Mouse (Mus musculus) heart, postnatal 14 days (tissue): ENCODE results near the gene Spty2d1. TPM values are rescaled to one million over a fixed set of nuclear protein-coding genes. Genes with fewer than 3 reads are reported as not detected.
A peak's percentile ranks its signal among the peaks of the same experiment; 100 is the strongest.

ENCODE experiments used
- DNase-seq, 2 experiments: peaks; one replicate each; pipeline ENCODE4 v3.0.0; 2021 to 2022
- intact Hi-C: fragments of 180-260 bp; cut with DNase I; formaldehyde crosslinking; loops from one replicate; pipeline ENCODE4 v1.15.1; 2025
- total RNA-seq, 2 experiments: library from RNA; stranded (reverse); gene quantifications; 2 replicates each; pipeline ENCODE4 v1.2.3; 2021

The Spty2d1 gene
- total RNA-seq, 2 experiments from 2014 or later, result 10.2 to 11.1 TPM

DNA sequence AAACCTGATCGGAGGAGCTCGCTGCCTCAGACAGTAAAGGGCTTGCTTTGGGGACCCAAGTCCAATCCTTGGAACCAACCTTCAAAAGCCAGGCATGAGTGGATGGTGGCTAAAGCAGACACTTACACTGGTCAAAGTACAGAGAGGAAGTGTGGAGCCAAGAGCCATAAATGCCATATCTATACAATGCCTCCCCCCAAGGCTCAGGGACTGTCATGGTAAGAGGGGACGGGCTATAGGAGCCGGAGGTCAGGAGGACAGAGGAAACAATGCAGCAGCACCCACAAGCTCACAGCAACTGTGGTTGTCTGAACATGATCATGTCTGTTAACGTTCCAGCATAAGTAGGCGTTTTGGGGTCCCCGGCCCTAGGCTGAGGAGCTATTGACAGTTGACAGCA, 16.2 kb upstream of the Spty2d1 start:
- intact Hi-C loops, result no loop called here
- no peak for DNase-seq

- DNase-seq, result peak; percentile 88 to 92
- intact Hi-C loops, result loop anchor here (1.0 to 2.0 kb wide), 3 partner anchors 29 to 127 kb away; no protein-coding TSS in a partner anchor
These were observed 15.3 kb upstream of the Spty2d1 start for GRCm38 (mm10) chr7:47023530-47023929.

GRCm38 (mm10) chr7:47022482-47022881, 14.3 kb upstream of the Spty2d1 start:
- DNase-seq, result peak in 1 of 2 experiments; percentile 22
- intact Hi-C loops, result loop anchor here (2.0 kb wide), 1 partner anchor 30 kb away; no protein-coding TSS in a partner anchor

DNA sequence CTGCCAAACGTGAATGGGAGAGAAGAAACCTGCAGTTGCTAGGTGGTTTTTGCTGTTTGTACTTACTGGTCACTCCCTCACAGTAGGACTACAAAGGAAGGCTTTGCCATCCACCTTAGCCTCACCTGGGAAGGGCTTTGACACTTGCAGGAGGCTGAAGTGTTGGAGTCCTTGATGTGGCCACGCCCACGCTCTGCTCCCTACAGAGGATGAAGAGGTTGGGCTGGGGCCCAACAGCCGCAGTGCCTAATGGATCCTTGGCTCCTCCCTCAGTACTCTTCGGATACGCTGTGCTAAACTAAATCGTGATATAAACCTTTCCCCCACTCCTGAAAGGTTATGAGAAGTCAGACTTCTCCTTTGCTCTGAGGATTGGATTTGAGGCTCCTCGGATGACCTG, 12.7 kb upstream of the Spty2d1 start:
- DNase-seq, result no peak
- intact Hi-C loops, result no loop called here

GRCm38 (mm10) chr7:47019641-47020040, 11.4 kb upstream of the Spty2d1 start:
- no peak for DNase-seq
- intact Hi-C loops, result no loop called here

DNA sequence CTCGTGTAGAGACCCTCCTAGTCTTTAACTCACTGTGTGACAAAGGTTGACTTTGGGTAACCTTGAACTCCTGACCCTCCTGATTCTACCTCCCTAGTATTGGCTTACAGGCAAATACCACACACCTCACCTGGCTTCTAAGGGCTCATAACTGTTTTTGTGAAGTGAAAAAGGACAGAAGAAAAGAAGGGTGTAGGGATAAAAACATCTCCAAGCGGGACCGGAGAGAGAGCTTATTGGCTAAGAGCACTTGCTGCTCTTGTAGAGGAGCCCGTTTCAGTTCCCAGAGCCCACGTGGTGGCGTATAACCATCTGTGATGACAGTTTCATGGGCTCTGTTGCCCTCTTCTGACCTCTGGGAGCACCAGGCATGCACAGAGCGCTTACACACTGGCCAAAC, 8.9 kb upstream of the Spty2d1 start:
- intact Hi-C loops, result no loop called here
- DNase-seq, result no peak

DNA sequence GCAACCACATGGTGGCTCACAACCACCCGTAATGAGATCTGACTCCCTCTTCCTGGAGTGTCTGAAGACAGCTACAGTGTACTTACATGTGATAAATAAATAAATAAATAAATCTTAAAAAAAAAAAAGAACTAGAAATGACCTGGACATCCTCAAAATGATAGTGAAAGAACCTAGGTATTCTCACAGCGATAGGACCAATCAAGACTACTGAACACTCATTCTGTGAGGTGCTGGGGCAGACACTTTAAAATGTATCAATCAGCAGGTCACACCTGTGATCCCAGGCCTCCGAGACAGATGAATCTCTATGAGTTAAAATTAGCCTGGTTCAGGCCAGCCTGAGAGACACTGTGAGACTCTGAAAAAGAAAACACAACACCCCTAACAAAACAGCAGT, 8.4 kb upstream of the Spty2d1 start:
- intact Hi-C loops, result no loop called here
- DNase-seq, result no peak

DNA sequence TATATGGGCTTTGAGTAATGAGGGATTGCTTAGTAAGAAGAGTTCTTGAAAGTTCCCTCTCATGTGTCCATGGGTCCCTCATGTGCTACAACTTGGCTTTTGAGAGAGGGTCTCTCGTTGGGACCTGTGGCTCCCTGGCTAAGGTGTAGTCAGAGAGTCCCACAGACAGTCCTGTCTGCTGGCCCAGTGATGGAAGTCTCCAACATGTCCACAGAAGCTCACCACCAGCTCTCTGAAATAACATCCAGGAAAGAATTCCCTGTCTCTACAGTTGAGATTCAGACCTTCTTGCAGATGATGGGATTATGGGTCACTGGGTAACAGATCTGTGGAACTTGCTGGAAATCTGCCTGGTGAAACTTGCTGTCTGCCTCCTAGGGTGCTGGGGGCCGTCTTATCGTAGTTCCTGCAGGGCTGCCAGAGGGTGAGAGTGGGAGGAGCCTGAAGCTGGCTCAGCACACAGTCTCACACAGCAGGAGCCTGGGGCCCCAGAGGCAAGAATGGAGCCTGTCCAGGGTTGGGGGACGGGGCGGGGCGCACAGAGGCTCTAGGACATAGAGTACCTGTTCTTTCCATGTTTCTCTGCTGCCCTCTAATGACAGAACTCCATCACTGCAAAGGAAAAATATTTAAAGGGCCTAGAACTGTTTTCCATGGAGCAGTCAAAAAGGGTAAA, 7.3 kb upstream of the Spty2d1 start:
- peak; percentile 88 to 90 for DNase-seq
- intact Hi-C loops, result loop anchor here (1.0 kb wide), 1 partner anchor 52 kb away; no protein-coding TSS in a partner anchor

- DNase-seq, result peak; percentile 48 to 78
- intact Hi-C loops, result loop anchor here (1.0 kb wide), 1 partner anchor 51 kb away; no protein-coding TSS in a partner anchor
These were observed 6.6 kb upstream of the Spty2d1 start for GRCm38 (mm10) chr7:47014564-47015389.

GRCm38 (mm10) chr7:47013131-47013767, 5.0 kb upstream of the Spty2d1 start:
- intact Hi-C loops, result no loop called here
- no peak for DNase-seq

GRCm38 (mm10) chr7:47007818-47008167, 418 bp downstream of the Spty2d1 start:
- no peak for DNase-seq
- intact Hi-C loops, result loop anchor here (5.0 to 10.0 kb wide), 3 partner anchors 160 to 293 kb away; partner anchors contain the start of genes Gtf2h1, Hps5, Saa3 and Saal1

DNA sequence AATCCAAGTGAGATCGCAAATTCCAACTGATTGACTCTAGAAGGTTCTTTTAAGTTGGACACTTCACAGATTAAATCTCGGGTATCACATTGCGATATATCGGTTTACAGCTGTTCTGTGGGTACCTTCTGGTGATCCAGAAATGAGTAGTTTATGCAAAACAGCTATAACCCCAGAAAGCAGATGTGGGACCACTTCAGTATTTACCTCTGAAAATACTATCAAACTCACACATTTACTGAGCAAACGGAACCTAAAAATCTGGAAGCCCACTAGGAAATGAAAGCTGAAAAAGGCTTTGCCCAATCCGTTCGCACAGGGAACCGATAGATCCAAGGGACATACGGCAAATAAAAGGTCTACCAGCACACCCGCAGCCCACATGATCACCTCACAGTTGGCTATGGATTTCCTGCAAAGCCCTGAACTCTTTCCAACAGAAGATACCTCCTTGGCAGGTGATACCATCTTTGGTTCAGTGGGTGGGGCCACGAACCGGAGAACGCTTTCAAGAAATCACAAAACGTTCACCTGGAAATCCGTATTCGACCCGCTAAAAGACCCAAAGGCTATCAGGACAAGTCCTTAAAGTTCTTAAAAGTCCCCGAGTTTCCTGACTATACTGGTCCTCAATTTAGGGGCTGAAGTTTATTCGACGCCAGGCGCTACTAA, 966 bp downstream of the Spty2d1 start:
- intact Hi-C loops, result loop anchor here (5.0 to 10.0 kb wide), 3 partner anchors 160 to 292 kb away; partner anchors contain the start of genes Gtf2h1, Hps5, Saa3 and Saal1
- no peak for DNase-seq

GRCm38 (mm10) chr7:47003411-47004115, 4.6 kb downstream of the Spty2d1 start:
- intact Hi-C loops, result loop anchor here (10.0 kb wide), 1 partner anchor 289 kb away; the partner anchor contains the start of genes Saa3 and Saal1
- DNase-seq, result no peak

DNA sequence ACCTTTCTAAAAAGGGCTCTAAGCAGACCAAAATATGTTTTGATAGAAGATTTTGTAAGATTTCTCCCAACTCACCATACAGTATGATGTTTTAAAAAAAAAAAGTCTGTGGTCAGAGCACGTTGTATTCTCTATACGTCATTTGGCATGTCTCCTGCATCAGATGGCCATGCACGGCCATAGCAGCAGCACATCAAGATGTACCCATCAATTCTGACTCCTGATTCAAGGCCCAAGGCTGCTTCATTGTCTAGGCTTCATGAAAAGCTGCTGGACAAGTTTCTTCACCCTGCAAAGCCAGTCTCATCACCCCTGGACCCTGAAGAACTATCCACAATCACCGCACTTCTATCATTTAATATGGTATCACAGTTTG, 6.3 kb downstream of the Spty2d1 start:
- no peak for DNase-seq
- intact Hi-C loops, result loop anchor here (10.0 kb wide), 1 partner anchor 287 kb away; the partner anchor contains the start of genes Saa3 and Saal1

DNA sequence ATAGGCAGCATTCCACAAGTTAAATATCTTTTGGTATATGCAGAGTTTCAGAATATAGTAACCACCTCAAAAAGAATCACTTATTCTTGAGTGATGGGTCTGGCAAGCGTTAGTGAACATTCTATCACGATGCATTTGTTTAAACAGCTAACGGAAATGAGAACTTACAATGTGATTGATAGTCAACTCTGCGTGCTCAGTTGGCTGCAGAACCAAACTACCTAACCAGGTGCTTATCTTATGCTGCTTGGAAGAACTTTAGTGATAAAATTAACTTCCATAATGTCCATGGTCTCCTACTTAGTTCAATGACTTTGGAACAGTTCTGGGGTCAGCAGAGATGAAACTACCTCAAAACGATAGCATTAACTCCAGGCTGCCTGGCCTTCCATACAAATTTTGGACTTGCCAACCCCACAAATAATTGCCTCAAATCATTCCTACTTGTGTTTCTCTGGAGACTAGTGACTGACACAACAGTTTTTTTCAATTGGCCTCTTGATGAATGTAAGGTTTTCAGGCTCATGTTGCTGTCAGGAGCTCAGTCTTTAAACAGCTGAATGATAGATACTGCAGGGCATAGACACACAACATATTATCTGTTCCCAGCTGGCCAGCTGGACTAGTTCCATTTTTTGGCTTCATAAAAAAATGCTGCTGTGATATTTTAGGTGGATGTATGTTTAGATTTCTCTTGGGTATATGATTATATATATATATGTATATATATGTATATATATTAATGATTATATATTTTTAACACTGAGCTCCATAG, 6.9 kb downstream of the Spty2d1 start:
- no peak for DNase-seq
- intact Hi-C loops, result loop anchor here (10.0 kb wide), 1 partner anchor 287 kb away; the partner anchor contains the start of genes Saa3 and Saal1

GRCm38 (mm10) chr7:47000644-47000983, 7.6 kb downstream of the Spty2d1 start:
- DNase-seq, result no peak
- intact Hi-C loops, result loop anchor here (10.0 kb wide), 1 partner anchor 286 kb away; the partner anchor contains the start of genes Saa3 and Saal1

DNA sequence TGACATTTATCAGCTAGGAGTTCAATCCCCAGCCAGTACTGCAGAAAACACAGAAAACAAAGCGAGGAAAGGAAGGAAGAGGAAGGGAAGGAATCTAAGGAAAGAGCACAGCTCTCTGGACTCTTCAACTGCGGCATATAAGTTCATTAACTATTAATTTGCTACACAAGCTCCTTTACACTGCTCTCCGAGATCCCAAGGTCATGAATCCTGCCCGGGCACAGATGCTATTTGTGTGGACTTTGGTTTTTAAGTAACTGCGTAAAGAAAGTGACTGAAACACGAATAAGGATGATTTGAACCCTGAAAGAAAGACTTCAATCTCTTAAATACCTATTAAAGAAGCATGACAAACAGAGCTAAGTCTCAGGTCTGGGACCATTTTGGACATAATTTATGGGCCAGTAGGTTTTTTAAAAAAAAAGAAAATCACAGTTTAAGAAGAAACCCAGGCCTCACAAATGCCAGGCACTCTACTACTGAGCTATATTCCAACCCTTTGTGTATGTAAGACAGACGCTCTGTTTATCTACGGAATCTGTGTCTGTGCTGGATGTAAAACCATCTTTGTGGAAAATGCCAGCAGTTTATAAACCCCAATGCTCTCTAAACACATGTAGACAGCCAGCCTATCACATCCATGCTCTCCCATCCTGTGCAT, 8.1 kb downstream of the Spty2d1 start:
- no peak for DNase-seq
- intact Hi-C loops, result loop anchor here (10.0 kb wide), 1 partner anchor 285 kb away; the partner anchor contains the start of genes Saa3 and Saal1

- no peak for DNase-seq
- intact Hi-C loops, result no loop called here
These were observed 9.3 kb downstream of the Spty2d1 start for GRCm38 (mm10) chr7:46998942-46999341.
